Mouse (Mus musculus) liver, embryonic 14.5 days (tissue): ENCODE results near the gene Gucy1b2. TPM values are rescaled to one million over a fixed set of nuclear protein-coding genes. Genes with fewer than 3 reads are reported as not detected.

Source experiments
- ATAC-seq: fragments of 200-750 bp; cut with Nextera tagmentation; 2 replicates; pipeline ENCODE4 v1.8.0; 2017; ENCODE audit warnings: moderate number of reproducible peaks, mild to moderate bottlenecking, moderate library complexity; ENCODE audit not compliant: insufficient read depth
- DNase-seq, 3 experiments: peaks; one replicate each; pipeline ENCODE4 v3.0.0-alpha.2; 2012 to 2013; ENCODE audit warnings: low read depth in 3 of 3, low spot score in 3 of 3
- H3K27ac ChIP-seq: fragments of 300-500 bp; sonication (generic); 2 replicates; pipeline ENCODE4 v1.5.1; 2014; ENCODE audit warnings: moderate library complexity, mild to moderate bottlenecking, control low read depth, inconsistent platforms
- H3K27me3 ChIP-seq: fragments of 300-500 bp; sonication (generic); 2 replicates; pipeline ENCODE4 v1.6.1; 2014; ENCODE audit warnings: mild to moderate bottlenecking, low read length, moderate library complexity; ENCODE audit not compliant: control insufficient read depth, insufficient read depth
- H3K36me3 ChIP-seq: fragments of 300-500 bp; sonication (generic); replicated peaks from 2 replicates; pipeline ENCODE4 v1.6.1; 2014; ENCODE audit warnings: low read depth; ENCODE audit not compliant: control insufficient read depth, insufficient read depth
- H3K4me1 ChIP-seq, 2 experiments: fragments of 200-500 bp in 1 of 2; fragments of 300-500 bp in 1 of 2; sonication (generic) in 1 of 2; replicated peaks; 2 replicates each; pipeline ENCODE4 v1.6.1; 2012 to 2014; ENCODE audit warnings: antibody characterized with exemption in 1 of 2, inconsistent platforms in 1 of 2, low read length in 1 of 2; ENCODE audit not compliant: control insufficient read depth in 2 of 2, insufficient read depth in 2 of 2
- H3K4me2 ChIP-seq: fragments of 300-500 bp; sonication (generic); 2 replicates; pipeline ENCODE4 v1.6.1; 2014; ENCODE audit warnings: low read depth, mild to moderate bottlenecking, control low read depth, moderate library complexity
- H3K4me3 ChIP-seq, 2 experiments: fragments of 200-500 bp in 1 of 2; fragments of 300-500 bp in 1 of 2; sonication (generic) in 1 of 2; 2 replicates each; pipeline ENCODE4 v1.5.1; 2012 to 2014; ENCODE audit warnings: low read depth in 2 of 2, low read length in 2 of 2, mild to moderate bottlenecking in 2 of 2, control low read depth in 1 of 2, inconsistent platforms in 1 of 2, moderate library complexity in 1 of 2; ENCODE audit not compliant: insufficient read depth in 1 of 2
- H3K9ac ChIP-seq: fragments of 300-500 bp; sonication (generic); replicated peaks from 2 replicates; pipeline ENCODE4 v1.6.1; 2014; ENCODE audit warnings: mild to moderate bottlenecking, control low read depth, moderate library complexity
- H3K9me3 ChIP-seq: fragments of 300-500 bp; sonication (generic); 2 replicates; pipeline ENCODE4 v1.6.1; 2016; ENCODE audit warnings: low read length, mixed read lengths; ENCODE audit not compliant: control insufficient read depth
- CTCF ChIP-seq: IDR thresholded peaks from 2 replicates; pipeline ENCODE4 v1.5.1; 2016; ENCODE audit warnings: antibody characterized with exemption, low read depth, control low read depth
- EP300 ChIP-seq: IDR thresholded peaks from 2 replicates; pipeline ENCODE4 v1.6.1; 2016; ENCODE audit warnings: antibody characterized with exemption, low read depth
- WGBS: fragments of 180-500 bp; shearing (Covaris S2); extraction: QIAGEN DNeasy Blood & Tissue Kit; methylation state at CpG from one replicate; pipeline ENCODE4 v1.1.7; 2014; ENCODE audit not compliant: insufficient replicate concordance; 5-methylcytosine and 5-hydroxymethylcytosine counted together
- polyA plus RNA-seq, 2 experiments: library from polyadenylated mRNA; depleted of rRNA in 1 of 2; stranded (reverse) in 1 of 2; unstranded in 1 of 2; fragments of >200 nt; fragmentation: Nextera tagmentation in 1 of 2; extraction: Ambion mirVana in 1 of 2; gene quantifications; 2 replicates each; pipeline versions ENCODE4 v1.2.1 to v1.2.3; 2012 to 2014

Gene Gucy1b2
- polyA plus RNA-seq, 2 experiments: not detected

GRCm38 (mm10) chr14:62488270-62488669, 32.2 kb upstream of the Gucy1b2 start:
- ATAC-seq (no peak), DNase-seq (no peak)
- no peaks in the 10 kb centered on the region for H3K9me3 ChIP-seq
- TF ChIP-seq EP300 (no peak), CTCF (no peak)
- H3K27ac ChIP-seq: no peak overlapping the region
- H3K4me2 ChIP-seq: no peak overlapping the region
- H3K9ac ChIP-seq: no peak overlapping the region
- WGBS: 71% methylated on average over 7 of the region's 7 CpGs
- no peak overlapping the region for H3K4me3 ChIP-seq
- no peaks in the 10 kb centered on the region for H3K36me3 ChIP-seq
- no peaks in the 10 kb centered on the region for H3K27me3 ChIP-seq
- no peaks in the 10 kb centered on the region for H3K4me1 ChIP-seq

GRCm38 (mm10) chr14:62481381-62481780, 25.3 kb upstream of the Gucy1b2 start:
- TF ChIP-seq EP300 (no peak), CTCF (no peak)
- Histone ChIP-seq H3K4me1 (no peaks in the 10 kb centered on the region), H3K36me3 (no peaks in the 10 kb centered on the region), H3K4me2 (no peak overlapping the region), H3K4me3 (no peak overlapping the region), H3K27ac (no peak overlapping the region), H3K9me3 (no peaks in the 10 kb centered on the region), H3K27me3 (no peaks in the 10 kb centered on the region), H3K9ac (no peak overlapping the region)
- WGBS: 30% methylated on average over 8 of the region's 8 CpGs
- ATAC-seq (no peak), DNase-seq (no peak)

DNA sequence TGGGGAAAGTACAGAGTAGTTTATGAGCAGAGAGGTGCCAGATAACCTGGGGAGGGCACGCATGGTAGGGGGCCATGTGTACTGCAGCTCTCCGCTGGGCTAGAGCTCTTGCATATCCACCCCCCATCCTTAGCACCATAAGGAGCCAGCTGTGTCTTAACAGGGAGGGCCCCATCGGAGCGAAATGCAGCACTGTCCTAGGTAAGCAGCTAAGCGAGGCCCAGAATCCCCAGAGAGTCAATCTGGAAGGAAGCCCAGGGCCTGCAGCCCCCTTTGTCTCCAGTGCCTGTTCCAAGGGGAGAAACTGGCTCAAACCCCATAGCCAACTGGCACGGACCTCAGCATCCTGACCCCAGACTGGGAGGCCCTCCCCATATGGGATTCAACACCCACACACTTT, 23.3 kb upstream of the Gucy1b2 start:
- DNase-seq (no peak), ATAC-seq (no peak)
- no peak overlapping the region for H3K9ac ChIP-seq
- WGBS: 50% methylated on average over 6 of the region's 6 CpGs
- no peaks in the 10 kb centered on the region for H3K9me3 ChIP-seq
- TF ChIP-seq EP300 (no peak), CTCF (no peak)
- H3K27me3 ChIP-seq: no peaks in the 10 kb centered on the region
- no peak overlapping the region for H3K4me2 ChIP-seq
- H3K4me3 ChIP-seq: no peak overlapping the region
- 0 out of 4 replicates have a peak, but pooled peaks cover 0 to 2% of the 10 kb centered on the region in 2 experiments for H3K4me1 ChIP-seq
- no peaks in the 10 kb centered on the region for H3K36me3 ChIP-seq
- no peak overlapping the region for H3K27ac ChIP-seq

DNA sequence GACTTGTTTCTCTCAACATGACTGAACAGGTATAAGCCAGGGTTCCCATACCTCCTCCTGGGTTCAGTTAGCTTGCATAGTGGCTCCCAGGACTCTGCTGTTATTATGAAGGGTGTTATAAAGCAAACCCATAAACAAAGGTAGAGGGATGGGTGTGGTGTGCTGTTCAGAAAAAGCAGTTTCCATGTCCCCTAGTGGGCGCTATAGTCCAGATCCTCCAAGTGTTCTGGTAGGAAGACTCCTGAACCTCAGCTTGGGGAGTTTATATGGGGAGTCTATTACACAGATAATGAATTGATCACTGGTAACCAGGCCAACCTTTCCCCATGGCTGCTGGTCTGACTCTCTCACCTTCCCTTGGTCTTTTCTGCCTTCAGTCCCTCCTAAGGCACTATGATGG, 18.4 kb upstream of the Gucy1b2 start:
- Histone ChIP-seq H3K9ac (no peak overlapping the region), H3K36me3 (no peaks in the 10 kb centered on the region), H3K9me3 (no peaks in the 10 kb centered on the region), H3K4me3 (no peak overlapping the region), H3K27ac (no peak overlapping the region), H3K27me3 (no peaks in the 10 kb centered on the region), H3K4me1 (0 out of 4 replicates have a peak, but pooled peaks cover 0 to 5% of the 10 kb centered on the region in 2 experiments), H3K4me2 (no peak overlapping the region)
- TF ChIP-seq EP300 (no peak), CTCF (peak; percentile 26; the same call in 1 of the 2 replicates)
- 28% methylated on average over 1 of the region's 1 CpGs for WGBS
- ATAC-seq: no peak
- no peak for DNase-seq

DNA sequence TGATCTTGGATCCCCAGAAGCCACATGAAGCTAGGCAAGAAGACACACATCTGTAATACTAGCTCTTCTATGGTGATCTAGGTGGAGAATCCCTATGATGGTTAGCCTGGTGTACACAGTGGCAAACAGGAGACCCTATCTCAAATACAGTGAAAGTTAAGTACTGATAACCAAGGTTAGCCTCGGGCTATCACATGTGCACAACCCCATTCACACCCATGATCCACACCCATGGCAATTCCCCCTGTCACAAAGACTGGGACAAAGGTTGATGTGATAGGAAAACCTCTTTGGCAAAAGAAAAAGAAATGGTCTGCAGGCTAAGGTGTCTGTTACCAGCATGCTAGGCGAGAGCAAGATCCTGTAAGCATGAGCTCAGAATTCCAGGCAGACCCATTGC, 16.0 kb upstream of the Gucy1b2 start:
- H3K4me1 ChIP-seq: 0 out of 4 replicates have a peak, but pooled peaks cover 0 to 5% of the 10 kb centered on the region in 2 experiments
- H3K9me3 ChIP-seq: no peaks in the 10 kb centered on the region
- no peak overlapping the region for H3K4me3 ChIP-seq
- H3K9ac ChIP-seq: no peak overlapping the region
- 29% methylated on average over 2 of the region's 2 CpGs for WGBS
- DNase-seq (no peak), ATAC-seq (no peak)
- no peaks in the 10 kb centered on the region for H3K27me3 ChIP-seq
- no peak overlapping the region for H3K27ac ChIP-seq
- TF ChIP-seq CTCF: no peak
- TF ChIP-seq EP300: no peak
- H3K36me3 ChIP-seq: no peaks in the 10 kb centered on the region
- no peak overlapping the region for H3K4me2 ChIP-seq
